Mouse (Mus musculus): ENCODE results near the gene Nek6.

DNA sequence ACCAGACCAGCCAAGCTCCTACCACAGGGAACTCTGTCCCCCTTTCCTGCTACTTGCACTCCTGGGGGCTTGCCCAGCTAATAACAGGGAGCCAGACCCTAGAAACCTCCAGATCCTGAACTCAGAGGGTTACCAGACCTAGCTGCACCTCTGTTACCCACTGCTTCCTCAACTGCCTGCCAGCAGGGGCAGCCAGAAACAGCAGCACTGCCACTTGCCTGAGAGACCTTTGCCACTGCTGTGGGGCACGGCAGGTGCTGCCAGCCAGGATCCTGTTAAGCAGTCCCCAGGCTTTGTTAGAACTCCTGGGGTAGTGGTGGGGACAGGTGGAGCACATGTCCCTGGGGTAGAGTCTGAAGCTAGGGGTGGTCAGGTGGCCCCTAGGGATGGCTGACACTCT is 30.1 kb downstream of the Nek6 start:
- TF ChIP-seq CTCF (IDR thresholded peaks at IDR 0.05; ENCODE audit: insufficient read depth, low read depth, low read length): no peak
- no peak for TF ChIP-seq POLR2A (IDR thresholded peaks at IDR 0.05; ENCODE audit: insufficient read depth, low read depth, low read length)
